Mouse (Mus musculus) heart, embryonic 16.5 days (tissue): ENCODE results near the gene Adra2c. TPM values are rescaled to one million over a fixed set of nuclear protein-coding genes. Genes with fewer than 3 reads are reported as not detected.
A peak's percentile ranks its signal among the peaks of the same experiment; 100 is the strongest.

ENCODE experiments used
- ATAC-seq: fragments of 200-750 bp; cut with Nextera tagmentation; replicated peaks from 2 replicates; pipeline ENCODE4 v1.8.0; 2017; ENCODE audit warnings: moderate number of reproducible peaks; ENCODE audit not compliant: insufficient read depth, low FRiP score; ENCODE audit errors: extremely low read depth
- H3K27ac ChIP-seq: fragments of 300-500 bp; sonication (generic); 2 replicates; pipeline ENCODE4 v1.5.1; 2014; ENCODE audit warnings: mild to moderate bottlenecking, low read length, control low read depth, moderate library complexity
- H3K27me3 ChIP-seq: fragments of 300-500 bp; sonication (generic); 2 replicates; pipeline ENCODE4 v1.6.1; 2014; ENCODE audit warnings: low read length, mixed read lengths; ENCODE audit not compliant: control insufficient read depth, insufficient read depth
- H3K36me3 ChIP-seq: fragments of 300-500 bp; sonication (generic); 2 replicates; pipeline ENCODE4 v1.6.1; 2014; ENCODE audit not compliant: control insufficient read depth, insufficient read depth
- H3K4me1 ChIP-seq: fragments of 300-500 bp; sonication (generic); 2 replicates; pipeline ENCODE4 v1.6.1; 2014; ENCODE audit warnings: low read length, mixed read lengths; ENCODE audit not compliant: control insufficient read depth, insufficient read depth
- H3K4me2 ChIP-seq: fragments of 300-500 bp; sonication (generic); 2 replicates; pipeline ENCODE4 v1.6.1; 2014; ENCODE audit warnings: low read depth, mild to moderate bottlenecking, control low read depth, low read length
- H3K4me3 ChIP-seq: fragments of 300-500 bp; sonication (generic); 2 replicates; pipeline ENCODE4 v1.5.1; 2014; ENCODE audit warnings: mild to moderate bottlenecking, control low read depth, low read length
- H3K9ac ChIP-seq: fragments of 300-500 bp; sonication (generic); 2 replicates; pipeline ENCODE4 v1.6.1; 2014; ENCODE audit warnings: low read length, control low read depth
- H3K9me3 ChIP-seq: fragments of 300-500 bp; sonication (generic); replicated peaks from 2 replicates; pipeline ENCODE4 v1.6.1; 2016; ENCODE audit warnings: low read length; ENCODE audit not compliant: control insufficient read depth
- WGBS: fragments of 180-500 bp; shearing (Covaris S2); extraction: QIAGEN DNeasy Blood & Tissue Kit; methylation state at CpG from one replicate; pipeline ENCODE4 v1.1.7; 2014; 5-methylcytosine and 5-hydroxymethylcytosine counted together
- polyA plus RNA-seq: library from polyadenylated mRNA; unstranded; fragments of >200 nt; fragmentation: Nextera tagmentation; extraction: Ambion mirVana; gene quantifications from 2 replicates; pipeline ENCODE4 v1.2.1, GENCODE M21; 2015

Adra2c gene
- polyA plus RNA-seq, 1 experiment from 2014 or later: 0.04 TPM

GRCm38 (mm10) chr5:35304191-35304590, 26.1 kb downstream of the Adra2c start:
- Histone ChIP-seq H3K27me3 (peaks cover 2% of the 10 kb centered on the region), H3K4me1 (no peaks in the 10 kb centered on the region), H3K27ac (no peak overlapping the region), H3K4me3 (no peak overlapping the region), H3K9ac (no peak overlapping the region), H3K9me3 (no peaks in the 10 kb centered on the region), H3K4me2 (no peak overlapping the region), H3K36me3 (no peaks in the 10 kb centered on the region)
- ATAC-seq: no peak
- 82% methylated on average over 3 of the region's 3 CpGs for WGBS

- Histone ChIP-seq H3K9ac (no peak overlapping the region), H3K4me3 (no peak overlapping the region), H3K4me2 (no peak overlapping the region), H3K4me1 (no peaks in the 10 kb centered on the region), H3K27ac (no peak overlapping the region), H3K9me3 (no peaks in the 10 kb centered on the region), H3K27me3 (peaks cover 5% of the 10 kb centered on the region; the same call in 1 of the 2 replicates), H3K36me3 (no peaks in the 10 kb centered on the region)
- WGBS: 78% methylated on average over 10 of the region's 10 CpGs
- no peak for ATAC-seq
Measured at GRCm38 (mm10) chr5:35305332-35305731, 27.2 kb downstream of the Adra2c start.

- H3K27me3 ChIP-seq: peaks cover 6% of the 10 kb centered on the region; the same call in 1 of the 2 replicates
- H3K36me3 ChIP-seq: no peaks in the 10 kb centered on the region
- 82% methylated on average over 1 of the region's 1 CpGs for WGBS
- H3K9me3 ChIP-seq: no peaks in the 10 kb centered on the region
- no peak overlapping the region for H3K4me3 ChIP-seq
- no peak overlapping the region for H3K4me2 ChIP-seq
- no peaks in the 10 kb centered on the region for H3K4me1 ChIP-seq
- H3K27ac ChIP-seq: no peak overlapping the region
- ATAC-seq: no peak
- no peak overlapping the region for H3K9ac ChIP-seq
Measured at GRCm38 (mm10) chr5:35306692-35307091, 28.6 kb downstream of the Adra2c start.

DNA sequence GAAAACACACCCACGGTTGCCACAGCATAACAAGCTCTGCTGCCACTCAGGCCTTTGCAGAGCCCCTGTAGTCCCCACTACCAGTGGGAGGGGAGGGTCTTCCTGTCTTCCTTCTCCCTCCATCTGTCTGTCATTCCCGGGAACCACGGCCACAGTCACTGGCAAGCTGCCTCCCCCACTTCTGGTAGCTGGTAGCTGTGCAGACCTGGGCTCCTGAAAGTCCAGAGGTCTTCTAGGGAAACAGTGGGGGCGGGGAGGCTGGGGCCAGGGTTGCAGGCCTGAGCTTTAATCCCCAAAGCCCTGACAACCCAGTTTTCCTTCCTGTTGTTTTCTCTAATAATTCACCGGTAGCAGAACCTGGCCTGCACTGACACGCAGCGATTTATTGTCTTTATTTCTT, 31.7 kb downstream of the Adra2c start:
- Histone ChIP-seq H3K4me2 (no peak overlapping the region), H3K9me3 (no peaks in the 10 kb centered on the region), H3K4me3 (no peak overlapping the region), H3K27me3 (peaks cover 35% of the 10 kb centered on the region), H3K9ac (no peak overlapping the region), H3K36me3 (no peaks in the 10 kb centered on the region), H3K4me1 (peaks cover 8% of the 10 kb centered on the region), H3K27ac (no peak overlapping the region)
- ATAC-seq: no peak
- 57% methylated on average over 7 of the region's 7 CpGs for WGBS

- 74% methylated on average over 5 of the region's 5 CpGs for WGBS
- ATAC-seq: no peak
- Histone ChIP-seq H3K27ac (no peak overlapping the region), H3K27me3 (peaks cover 42% of the 10 kb centered on the region), H3K36me3 (no peaks in the 10 kb centered on the region), H3K4me3 (no peak overlapping the region), H3K4me2 (no peak overlapping the region), H3K9me3 (no peaks in the 10 kb centered on the region), H3K9ac (no peak overlapping the region), H3K4me1 (peaks cover 8% of the 10 kb centered on the region)
Measured at GRCm38 (mm10) chr5:35311738-35312250, 33.7 kb downstream of the Adra2c start.

GRCm38 (mm10) chr5:35313231-35313821, 35.2 kb downstream of the Adra2c start:
- peak overlapping the region; percentile 46 for H3K4me3 ChIP-seq
- H3K27ac ChIP-seq: no peak overlapping the region
- peaks cover 8% of the 10 kb centered on the region for H3K4me1 ChIP-seq
- 2% methylated on average over 21 of the region's 21 CpGs for WGBS
- ATAC-seq: no peak
- peak overlapping the region; percentile 61 for H3K4me2 ChIP-seq
- peaks cover 42% of the 10 kb centered on the region for H3K27me3 ChIP-seq
- H3K36me3 ChIP-seq: no peaks in the 10 kb centered on the region
- H3K9me3 ChIP-seq: no peaks in the 10 kb centered on the region
- peak overlapping the region; percentile 4; the same call in 1 of the 2 replicates for H3K9ac ChIP-seq

DNA sequence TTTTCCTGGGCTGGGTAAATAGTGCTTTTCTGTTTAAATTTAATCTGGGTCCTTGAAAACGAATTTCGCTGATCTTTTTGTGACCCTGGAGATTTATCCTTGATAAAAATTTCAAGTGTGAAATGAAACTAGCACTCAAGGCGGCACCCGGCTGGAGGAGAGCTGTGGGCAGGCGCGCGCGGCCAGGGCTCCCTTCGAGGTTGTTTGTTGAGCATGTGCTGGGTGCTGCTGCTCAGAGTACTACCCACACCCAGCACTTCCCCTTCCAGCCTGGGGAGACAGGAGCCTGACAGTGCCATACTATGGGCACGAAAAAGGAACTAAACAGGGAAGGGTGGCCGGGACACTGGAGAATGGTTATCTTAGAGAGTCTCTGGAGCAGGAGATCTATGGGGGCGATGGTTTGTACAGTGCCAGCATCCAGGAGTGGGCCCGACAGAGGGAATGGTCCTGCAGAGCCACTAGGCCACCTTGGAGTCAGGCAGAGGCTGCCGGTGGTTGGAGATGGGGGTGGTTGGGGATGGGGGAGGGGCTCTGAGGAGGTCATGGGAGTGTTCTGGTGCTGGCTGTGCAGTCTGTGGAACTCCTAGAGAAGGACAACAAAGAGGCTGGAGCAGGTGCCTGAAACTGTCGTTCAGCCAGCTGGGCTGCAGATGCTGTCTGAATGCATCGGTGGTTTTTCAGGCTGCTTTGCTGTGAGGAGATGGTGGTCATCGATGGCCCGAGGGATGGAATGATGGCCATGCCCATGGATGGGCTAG, 35.9 kb downstream of the Adra2c start:
- peaks cover 42% of the 10 kb centered on the region for H3K27me3 ChIP-seq
- H3K9ac ChIP-seq: peak overlapping the region; percentile 4; the same call in 1 of the 2 replicates

DNA sequence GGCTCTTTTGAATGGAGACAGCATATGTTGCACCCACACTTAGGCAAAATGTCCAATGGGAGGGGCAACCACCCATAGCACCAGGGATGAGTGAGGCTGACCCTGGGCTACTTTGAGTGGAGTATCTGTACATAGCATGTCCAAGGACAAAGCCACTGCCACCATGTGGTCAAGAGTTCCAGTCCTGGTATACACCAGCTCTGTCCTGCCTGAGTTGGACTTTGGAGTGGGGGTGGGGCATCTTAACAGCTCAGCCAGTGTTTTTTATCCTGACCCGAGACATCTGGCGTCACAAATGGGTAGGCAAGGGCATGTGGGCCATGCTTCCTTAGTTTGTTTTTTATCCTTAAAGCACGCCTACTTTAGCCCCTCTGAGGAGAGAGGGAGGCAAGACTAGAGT, 36.5 kb downstream of the Adra2c start:
- Histone ChIP-seq H3K9me3 (no peaks in the 10 kb centered on the region), H3K36me3 (no peaks in the 10 kb centered on the region), H3K4me1 (peaks cover 8% of the 10 kb centered on the region), H3K4me3 (no peak overlapping the region), H3K27ac (no peak overlapping the region), H3K4me2 (no peak overlapping the region), H3K9ac (no peak overlapping the region), H3K27me3 (peaks cover 46% of the 10 kb centered on the region)
- WGBS: 22% methylated on average over 3 of the region's 3 CpGs
- no peak for ATAC-seq

More for the DNA sequence above, 35.9 kb downstream of the Adra2c start:
- Histone ChIP-seq H3K9me3 (no peaks in the 10 kb centered on the region), H3K27ac (no peak overlapping the region), H3K36me3 (no peaks in the 10 kb centered on the region), H3K4me3 (peak overlapping the region; percentile 46), H3K4me2 (peak overlapping the region; percentile 61), H3K4me1 (peaks cover 8% of the 10 kb centered on the region)
- no peak for ATAC-seq
- 17% methylated on average over 18 of the region's 18 CpGs for WGBS

- H3K27ac ChIP-seq: no peak overlapping the region
- H3K27me3 ChIP-seq: peaks cover 48% of the 10 kb centered on the region
Measured at GRCm38 (mm10) chr5:35315204-35315603, 37.1 kb downstream of the Adra2c start.

More at GRCm38 (mm10) chr5:35315204-35315603, 37.1 kb downstream of the Adra2c start:
- Histone ChIP-seq H3K36me3 (no peaks in the 10 kb centered on the region), H3K4me3 (no peak overlapping the region), H3K9me3 (no peaks in the 10 kb centered on the region), H3K4me2 (no peak overlapping the region), H3K4me1 (peaks cover 8% of the 10 kb centered on the region), H3K9ac (no peak overlapping the region)
- WGBS: 75% methylated on average over 3 of the region's 3 CpGs
- no peak for ATAC-seq
